Mouse (Mus musculus) gastrocnemius, postnatal 36 days (tissue): ENCODE data around the gene Mllt1. TPM values are rescaled to one million over a fixed set of nuclear protein-coding genes. Genes with fewer than 3 reads are reported as not detected.

Source experiments
- total RNA-seq, 2 experiments: library from RNA; stranded (reverse); gene quantifications; 2 replicates each; pipeline ENCODE4 v1.2.3; 2021

Mllt1 gene
- total RNA-seq, 2 experiments from 2014 or later, result 16.6 to 17.6 TPM

Other genes starting within 250 kb of the Mllt1 start
- 100 to 1,000 TPM; 425 to 470 TPM for gene Ndufa11, start 217.6 kb downstream of the Mllt1 start, total RNA-seq
- gene Vmac, start 217.4 kb downstream of the Mllt1 start, total RNA-seq, result 1 to 10 TPM; 3.3 to 3.4 TPM
- 1 to 10 TPM; 4.1 to 5.0 TPM for gene Nrtn, start 177.9 kb downstream of the Mllt1 start, total RNA-seq
- 10 to 100 TPM; 13.4 to 16.1 TPM for gene Dus3l, start 170.7 kb downstream of the Mllt1 start, total RNA-seq
- gene Prr22, start 165.2 kb downstream of the Mllt1 start, total RNA-seq, result under 1 TPM in 1 of 2 experiments, not detected in 1; 0.12 TPM
- 1 to 10 TPM; 1.8 to 2.5 TPM for gene Rfx2, start 104.4 kb downstream of the Mllt1 start, total RNA-seq
- not detected for gene Acsbg2, start 61.0 kb downstream of the Mllt1 start, total RNA-seq
- gene 1700061G19Rik, start 59.9 kb downstream of the Mllt1 start, total RNA-seq, result not detected
- not detected for gene Acer1, start 46.7 kb upstream of the Mllt1 start, total RNA-seq
- gene Clpp, start 54.9 kb upstream of the Mllt1 start, total RNA-seq, result 10 to 100 TPM; 28.7 to 33.4 TPM
- 10 to 100 TPM; 21.6 to 22.7 TPM for gene Alkbh7, start 61.9 kb upstream of the Mllt1 start, total RNA-seq
- not detected for gene Pspn, start 64.6 kb upstream of the Mllt1 start, total RNA-seq
- gene Gtf2f1, start 75.9 kb upstream of the Mllt1 start, total RNA-seq, result 10 to 100 TPM; 15.1 to 16.8 TPM
- gene Gm17949, start 76.1 kb upstream of the Mllt1 start, total RNA-seq, result not detected
- gene Khsrp, start 96.1 kb upstream of the Mllt1 start, total RNA-seq, result 10 to 100 TPM; 20.8 to 27.9 TPM
- gene Slc25a41, start 106.2 kb upstream of the Mllt1 start, total RNA-seq, result not detected
- gene Crb3, start 123.7 kb upstream of the Mllt1 start, total RNA-seq, result under 1 TPM; 0.51 to 0.57 TPM
- gene Slc25a23, start 124.4 kb upstream of the Mllt1 start, total RNA-seq, result 10 to 100 TPM; 34.1 to 48.5 TPM
- gene Dennd1c, start 143.1 kb upstream of the Mllt1 start, total RNA-seq, result under 1 TPM; 0.43 to 0.54 TPM
- gene Tubb4a, start 152.4 kb upstream of the Mllt1 start, total RNA-seq, result 1 to 10 TPM; 1.3 to 1.4 TPM
- gene Tnfsf9, start 169.9 kb upstream of the Mllt1 start, total RNA-seq, result under 1 TPM in 1 of 2 experiments, not detected in 1; 0.41 TPM
- gene Cd70, start 214.4 kb upstream of the Mllt1 start, total RNA-seq, result not detected